Mouse (Mus musculus) midbrain, embryonic 16.5 days (tissue): ENCODE measurements around the gene Col9a3. TPM values are rescaled to one million over a fixed set of nuclear protein-coding genes. Genes with fewer than 3 reads are reported as not detected.

Source experiments
- polyA plus RNA-seq: library from polyadenylated mRNA; unstranded; fragments of >200 nt; fragmentation: Nextera tagmentation; extraction: Ambion mirVana; gene quantifications from 2 replicates; pipeline ENCODE4 v1.2.1, GENCODE M21; 2015

The Col9a3 gene
- polyA plus RNA-seq, 1 experiment from 2014 or later, result 43.2 TPM

Other genes starting within 250 kb of the Col9a3 start
- gene Slco4a1, start 141.5 kb upstream of the Col9a3 start, polyA plus RNA-seq, result 1.7 and 2.4 TPM in 2 replicates
- 2.7 and 3.3 TPM in 2 replicates for gene Ntsr1, start 97.8 kb upstream of the Col9a3 start, polyA plus RNA-seq
- 40.2 and 44.8 TPM in 2 replicates for gene Mrgbp, start 16.5 kb upstream of the Col9a3 start, polyA plus RNA-seq
- gene Ogfr, start 8.5 kb upstream of the Col9a3 start, polyA plus RNA-seq, result 81.2 and 85.8 TPM in 2 replicates
- gene Tcfl5, start 44.9 kb downstream of the Col9a3 start, polyA plus RNA-seq, result 0.42 and 0.55 TPM in 2 replicates
- gene Dido1, start 112.2 kb downstream of the Col9a3 start, polyA plus RNA-seq, result 23.9 and 26.8 TPM in 2 replicates
- gene Gid8, start 112.3 kb downstream of the Col9a3 start, polyA plus RNA-seq, result 55.1 and 57.1 TPM in 2 replicates
- 0.11 and 0.24 TPM in 2 replicates for gene Slc17a9, start 127.5 kb downstream of the Col9a3 start, polyA plus RNA-seq
- 10.1 and 10.4 TPM in 2 replicates for gene Bhlhe23, start 179.1 kb downstream of the Col9a3 start, polyA plus RNA-seq